Mouse (Mus musculus) forebrain, embryonic 12.5 days (tissue): ENCODE data around the gene Tbl1xr1. TPM values are rescaled to one million over a fixed set of nuclear protein-coding genes. Genes with fewer than 3 reads are reported as not detected.

Experiments used
- ATAC-seq: fragments of 200-750 bp; cut with Nextera tagmentation; 2 replicates; pipeline ENCODE4 v1.8.0; 2017; ENCODE audit warnings: moderate TSS enrichment; ENCODE audit not compliant: low FRiP score
- H3K27ac ChIP-seq: fragments of 300-500 bp; sonication (generic); 2 replicates; pipeline ENCODE4 v1.5.1; 2016; ENCODE audit warnings: mild to moderate bottlenecking
- H3K27me3 ChIP-seq: fragments of 300-500 bp; sonication (generic); 2 replicates; pipeline ENCODE4 v1.6.1; 2016; ENCODE audit warnings: mild to moderate bottlenecking
- H3K36me3 ChIP-seq: fragments of 300-500 bp; sonication (generic); replicated peaks from 2 replicates; pipeline ENCODE4 v1.6.1; 2016; ENCODE audit warnings: mild to moderate bottlenecking
- H3K4me1 ChIP-seq: fragments of 300-500 bp; sonication (generic); 2 replicates; pipeline ENCODE4 v1.6.1; 2016
- H3K4me2 ChIP-seq: fragments of 300-500 bp; sonication (generic); 2 replicates; pipeline ENCODE4 v1.6.1; 2016; ENCODE audit warnings: mild to moderate bottlenecking, moderate library complexity
- H3K4me3 ChIP-seq: fragments of 300-500 bp; sonication (generic); replicated peaks from 2 replicates; pipeline ENCODE4 v1.5.1; 2016; ENCODE audit warnings: mild to moderate bottlenecking
- H3K9ac ChIP-seq: fragments of 300-500 bp; sonication (generic); 2 replicates; pipeline ENCODE4 v1.6.1; 2016; ENCODE audit warnings: mild to moderate bottlenecking
- H3K9me3 ChIP-seq: fragments of 300-500 bp; sonication (generic); 2 replicates; pipeline ENCODE4 v1.6.1; 2016
- whole genome bisulfite sequencing: fragments of 180-500 bp; shearing (Covaris S2); methylation state at CpG from one replicate; pipeline ENCODE4 v1.1.7; 2016; 5-methylcytosine and 5-hydroxymethylcytosine counted together
- polyA plus RNA-seq: library from polyadenylated mRNA; unstranded; fragments of >200 nt; fragmentation: Nextera tagmentation; extraction: Ambion mirVana; gene quantifications from 2 replicates; pipeline ENCODE4 v1.2.1, GENCODE M21; 2016

The Tbl1xr1 gene
- polyA plus RNA-seq, 1 experiment from 2014 or later, result 36.2 TPM

DNA sequence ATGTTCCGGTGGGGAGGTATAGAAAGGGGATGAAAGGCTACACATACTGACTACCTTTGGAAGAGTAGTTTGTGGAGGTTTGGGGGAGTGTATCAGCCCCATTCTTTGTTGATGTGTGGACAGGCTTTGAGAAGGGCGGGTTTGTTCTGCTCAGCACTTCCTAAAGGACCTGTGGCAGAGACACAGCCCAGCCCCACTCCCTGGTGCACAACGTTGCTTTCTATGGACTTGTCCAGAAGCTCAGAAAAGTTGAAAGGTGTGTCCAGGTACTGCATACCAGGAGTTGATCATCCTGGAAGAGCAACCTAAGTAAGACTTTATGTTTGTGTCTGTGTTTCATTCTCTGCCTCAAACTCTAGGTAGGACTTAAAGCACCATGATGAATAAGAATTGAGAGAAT, 78.1 kb downstream of the Tbl1xr1 start:
- no peaks in the 10 kb centered on the region for H3K36me3 ChIP-seq
- H3K4me2 ChIP-seq, result no peak overlapping the region
- no peak for ATAC-seq
- no peak overlapping the region for H3K27ac ChIP-seq
- 0 out of 2 replicates have a peak, but pooled peaks cover 14% of the 10 kb centered on the region for H3K9me3 ChIP-seq
- no peaks in the 10 kb centered on the region for H3K4me1 ChIP-seq
- 85% methylated on average over 3 of the region's 3 CpGs for WGBS
- no peak overlapping the region for H3K9ac ChIP-seq
- H3K27me3 ChIP-seq, result no peaks in the 10 kb centered on the region
- H3K4me3 ChIP-seq, result no peak overlapping the region

DNA sequence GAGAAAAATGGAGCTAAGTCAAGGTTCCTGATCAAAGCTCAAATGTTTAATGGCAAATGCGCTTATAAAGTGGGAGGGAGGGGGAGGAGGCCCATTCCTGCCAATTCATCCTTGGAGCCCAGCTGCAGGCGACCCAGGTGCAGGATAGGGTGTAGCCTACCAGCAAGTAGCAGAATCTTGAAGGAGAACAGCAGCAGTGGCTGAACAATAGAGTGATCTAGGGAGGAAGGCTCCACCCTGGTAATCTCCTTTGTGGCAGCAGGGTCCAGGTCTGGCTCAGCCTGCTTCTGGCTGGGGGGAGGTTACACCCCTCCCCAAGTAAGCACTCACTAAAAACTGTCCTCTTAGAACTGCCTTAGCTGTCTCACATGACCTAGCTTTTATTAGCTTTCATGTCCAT, 79.9 kb downstream of the Tbl1xr1 start:
- ATAC-seq, result no peak
- Histone ChIP-seq H3K27me3 (no peaks in the 10 kb centered on the region), H3K4me2 (no peak overlapping the region), H3K9me3 (0 out of 2 replicates have a peak, but pooled peaks cover 18% of the 10 kb centered on the region), H3K4me3 (no peak overlapping the region), H3K9ac (no peak overlapping the region), H3K36me3 (no peaks in the 10 kb centered on the region), H3K4me1 (no peaks in the 10 kb centered on the region), H3K27ac (no peak overlapping the region)
- WGBS, result 57% methylated on average over 2 of the region's 2 CpGs

DNA sequence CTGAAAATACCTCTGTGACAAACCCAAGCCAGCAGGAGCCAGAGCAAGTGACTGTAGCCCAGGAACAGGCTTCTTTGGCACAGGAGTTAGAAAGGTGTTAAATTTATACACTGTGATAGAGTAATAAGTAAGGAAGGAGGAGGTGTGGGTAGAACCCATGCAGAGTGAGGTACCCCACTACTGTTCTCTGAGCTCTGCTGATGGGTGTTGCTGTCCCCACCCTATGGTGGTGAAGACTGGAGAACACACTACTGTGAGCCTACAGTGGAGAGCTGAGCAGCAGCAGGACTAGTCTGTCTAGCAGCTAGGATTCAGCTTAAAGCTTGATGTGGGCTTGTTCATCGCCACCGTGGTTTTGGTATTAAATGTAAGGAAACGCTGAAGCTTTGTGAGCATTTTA, 86.5 kb downstream of the Tbl1xr1 start:
- no peak for ATAC-seq
- Histone ChIP-seq H3K36me3 (no peaks in the 10 kb centered on the region), H3K9ac (no peak overlapping the region), H3K27ac (no peak overlapping the region), H3K4me3 (no peak overlapping the region), H3K27me3 (no peaks in the 10 kb centered on the region), H3K9me3 (0 out of 2 replicates have a peak, but pooled peaks cover 10% of the 10 kb centered on the region), H3K4me2 (no peak overlapping the region), H3K4me1 (no peaks in the 10 kb centered on the region)
- 94% methylated on average over 3 of the region's 3 CpGs for WGBS

DNA sequence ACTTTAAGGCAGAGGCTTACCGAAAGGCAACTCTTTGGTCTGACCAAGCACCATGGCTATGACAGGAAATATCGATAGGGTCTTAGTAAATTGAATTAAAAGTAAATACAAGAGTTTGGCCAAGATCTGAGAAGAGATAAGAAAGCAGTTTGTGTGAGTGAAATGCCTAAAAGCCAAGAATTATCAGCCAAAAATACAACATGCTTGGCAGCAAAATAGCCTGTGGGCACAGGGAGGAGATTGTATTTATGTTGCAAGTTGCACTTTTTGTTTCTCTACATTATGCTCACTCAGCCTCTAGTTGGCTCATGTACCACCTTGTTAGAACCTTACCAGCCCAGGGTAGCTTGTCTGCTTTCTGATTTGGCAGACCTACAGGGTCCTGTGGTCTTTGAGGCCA, 91.4 kb downstream of the Tbl1xr1 start:
- Histone ChIP-seq H3K4me2 (no peak overlapping the region), H3K36me3 (no peaks in the 10 kb centered on the region), H3K9ac (no peak overlapping the region), H3K27ac (no peak overlapping the region), H3K9me3 (no peaks in the 10 kb centered on the region), H3K4me1 (peaks cover 7% of the 10 kb centered on the region; the same call in 1 of the 2 replicates), H3K27me3 (no peaks in the 10 kb centered on the region), H3K4me3 (no peak overlapping the region)
- ATAC-seq, result no peak
- 96% methylated on average over 2 of the region's 2 CpGs for WGBS

DNA sequence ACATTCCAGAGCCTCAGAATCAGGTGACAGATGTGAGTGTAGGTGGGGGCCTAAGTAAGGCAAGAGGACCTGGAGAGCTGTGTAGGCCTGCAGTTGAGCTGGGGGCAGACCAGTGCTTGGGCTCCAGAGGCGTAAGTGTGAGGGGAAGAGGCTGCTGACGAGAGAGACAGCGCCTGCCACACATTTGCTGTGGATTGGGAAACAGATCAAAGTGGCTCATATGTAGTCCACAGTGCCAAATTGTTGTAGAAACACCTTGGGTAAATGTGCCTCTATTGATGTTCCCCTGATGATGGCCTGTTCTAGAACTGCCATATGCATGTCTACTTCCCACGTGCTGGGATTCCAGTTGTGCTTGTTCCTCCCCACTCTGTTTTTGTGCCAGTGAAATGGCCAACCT, 92.0 kb downstream of the Tbl1xr1 start:
- no peaks in the 10 kb centered on the region for H3K9me3 ChIP-seq

DNA sequence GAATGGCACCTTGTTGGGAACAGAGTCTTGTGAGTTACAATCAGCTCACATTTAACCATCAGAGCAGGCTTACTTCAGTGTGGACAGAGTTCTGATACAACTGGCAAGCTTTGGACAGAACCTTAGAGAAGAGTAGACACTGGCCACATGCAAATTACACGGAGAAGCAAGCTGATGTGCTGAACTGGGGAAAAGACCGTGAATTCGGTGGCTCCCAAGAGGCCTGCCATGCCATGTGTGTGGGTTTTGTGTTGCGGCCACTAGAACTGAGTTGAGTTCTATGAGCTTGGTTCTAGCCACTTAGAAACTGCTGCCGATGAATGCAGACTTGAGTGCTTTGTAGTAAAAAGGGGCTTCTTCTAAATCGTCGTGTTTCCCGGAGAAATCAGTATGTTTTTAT, 95.1 kb downstream of the Tbl1xr1 start:
- Histone ChIP-seq H3K9ac (no peak overlapping the region), H3K27ac (no peak overlapping the region), H3K36me3 (no peaks in the 10 kb centered on the region), H3K27me3 (no peaks in the 10 kb centered on the region), H3K4me1 (peaks cover 9% of the 10 kb centered on the region; the same call in 1 of the 2 replicates), H3K4me2 (no peak overlapping the region), H3K4me3 (no peak overlapping the region), H3K9me3 (no peaks in the 10 kb centered on the region)
- 90% methylated on average over 8 of the region's 8 CpGs for WGBS
- no peak for ATAC-seq

More for the DNA sequence above, 92.0 kb downstream of the Tbl1xr1 start:
- 99% methylated on average over 4 of the region's 4 CpGs for WGBS
- Histone ChIP-seq H3K4me2 (no peak overlapping the region), H3K4me3 (no peak overlapping the region), H3K9ac (no peak overlapping the region), H3K27me3 (no peaks in the 10 kb centered on the region), H3K36me3 (no peaks in the 10 kb centered on the region), H3K27ac (no peak overlapping the region), H3K4me1 (peaks cover 9% of the 10 kb centered on the region; the same call in 1 of the 2 replicates)
- ATAC-seq, result no peak

DNA sequence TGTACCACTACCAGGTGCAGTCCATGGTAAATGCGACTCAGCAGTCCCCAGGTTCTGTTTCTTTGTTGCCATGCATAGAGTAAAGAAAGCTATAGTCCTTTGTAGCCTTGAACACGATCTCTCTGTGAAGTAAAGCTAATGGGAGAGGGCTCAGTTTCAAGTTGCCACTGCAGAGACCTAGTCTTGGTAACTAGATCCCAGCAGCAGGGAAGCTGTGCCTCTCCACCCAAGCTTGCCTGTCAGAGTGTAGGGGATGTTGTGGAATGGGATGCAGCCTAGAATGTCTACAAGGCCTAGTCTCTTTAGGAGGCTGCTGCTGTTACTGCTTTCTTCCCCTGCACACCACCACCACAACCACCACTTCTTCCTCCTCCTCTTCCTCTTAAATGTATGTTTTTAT, 96.0 kb downstream of the Tbl1xr1 start:
- Histone ChIP-seq H3K4me2 (no peak overlapping the region), H3K9ac (no peak overlapping the region), H3K4me3 (no peak overlapping the region), H3K27me3 (no peaks in the 10 kb centered on the region), H3K27ac (no peak overlapping the region), H3K9me3 (no peaks in the 10 kb centered on the region), H3K36me3 (no peaks in the 10 kb centered on the region), H3K4me1 (peaks cover 9% of the 10 kb centered on the region; the same call in 1 of the 2 replicates)
- 62% methylated on average over 2 of the region's 2 CpGs for WGBS
- no peak for ATAC-seq

DNA sequence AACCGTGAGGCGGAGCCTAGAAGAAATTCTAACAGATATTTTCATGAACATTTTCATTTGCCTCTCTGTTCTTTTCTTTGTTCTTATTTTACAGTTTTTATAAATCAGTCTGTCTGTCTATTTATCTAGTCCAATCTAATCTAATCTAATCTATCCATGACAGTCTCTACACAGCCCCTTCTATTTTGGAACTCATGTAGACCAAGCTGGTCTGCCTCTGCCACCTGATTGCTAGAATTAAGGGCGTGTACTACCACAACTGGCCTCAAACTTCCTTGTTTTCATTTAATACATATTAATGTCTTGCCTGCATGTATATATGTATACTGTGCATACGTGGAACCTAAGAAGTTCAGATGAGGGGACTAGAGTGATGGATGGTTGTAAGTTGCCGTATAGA, 96.7 kb downstream of the Tbl1xr1 start:
- WGBS, result 81% methylated on average over 5 of the region's 5 CpGs
- Histone ChIP-seq H3K9me3 (no peaks in the 10 kb centered on the region), H3K4me2 (no peak overlapping the region), H3K27me3 (no peaks in the 10 kb centered on the region), H3K4me3 (no peak overlapping the region), H3K4me1 (peaks cover 9% of the 10 kb centered on the region; the same call in 1 of the 2 replicates), H3K27ac (no peak overlapping the region), H3K9ac (no peak overlapping the region), H3K36me3 (no peaks in the 10 kb centered on the region)
- no peak for ATAC-seq

DNA sequence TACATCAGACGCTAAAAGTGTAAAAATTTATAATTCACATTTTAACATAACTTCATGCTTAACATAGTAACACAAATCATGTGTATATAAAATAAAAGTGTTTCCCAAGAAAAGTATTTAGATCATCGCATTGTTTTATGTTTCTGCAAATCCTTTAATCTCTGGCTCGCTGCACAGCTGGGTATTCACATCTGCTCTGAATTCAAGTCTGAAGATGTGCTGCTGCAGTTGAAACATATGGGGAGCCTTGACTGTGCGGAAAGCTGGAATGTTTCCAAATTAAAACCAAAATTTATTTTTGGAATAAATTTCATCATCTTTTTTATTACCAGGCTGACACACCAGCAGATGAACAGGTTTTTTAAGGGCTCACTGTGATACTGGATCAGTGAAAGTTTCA, 97.8 kb downstream of the Tbl1xr1 start:
- 82% methylated on average over 4 of the region's 4 CpGs for WGBS
- H3K36me3 ChIP-seq, result no peaks in the 10 kb centered on the region
- H3K27ac ChIP-seq, result no peak overlapping the region
- ATAC-seq, result no peak
- no peak overlapping the region for H3K9ac ChIP-seq
- H3K4me1 ChIP-seq, result peaks cover 9% of the 10 kb centered on the region; the same call in 1 of the 2 replicates
- H3K4me3 ChIP-seq, result no peak overlapping the region
- H3K4me2 ChIP-seq, result no peak overlapping the region
- no peaks in the 10 kb centered on the region for H3K27me3 ChIP-seq
- no peaks in the 10 kb centered on the region for H3K9me3 ChIP-seq

DNA sequence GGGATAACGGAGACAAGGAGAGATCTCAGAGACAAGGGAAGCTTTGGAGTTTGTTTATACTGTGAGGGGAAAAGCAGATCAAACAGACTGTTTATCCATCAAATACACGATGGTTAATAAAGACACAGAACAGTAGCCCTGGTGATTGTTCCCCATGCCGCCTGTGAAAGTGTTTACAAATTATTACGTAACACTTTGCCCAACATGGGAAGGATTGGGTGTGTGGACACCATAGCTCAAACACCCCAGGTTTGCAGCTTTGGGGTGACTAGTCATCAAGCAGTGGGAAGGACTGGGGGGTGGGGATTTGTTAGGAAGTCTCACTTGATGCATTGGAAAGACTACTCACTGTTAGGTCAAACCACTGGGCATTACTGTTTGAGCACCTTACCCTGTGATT, 103.6 kb downstream of the Tbl1xr1 start:
- Histone ChIP-seq H3K27ac (no peak overlapping the region), H3K4me3 (no peak overlapping the region)
- WGBS, result 97% methylated on average over 4 of the region's 4 CpGs

DNA sequence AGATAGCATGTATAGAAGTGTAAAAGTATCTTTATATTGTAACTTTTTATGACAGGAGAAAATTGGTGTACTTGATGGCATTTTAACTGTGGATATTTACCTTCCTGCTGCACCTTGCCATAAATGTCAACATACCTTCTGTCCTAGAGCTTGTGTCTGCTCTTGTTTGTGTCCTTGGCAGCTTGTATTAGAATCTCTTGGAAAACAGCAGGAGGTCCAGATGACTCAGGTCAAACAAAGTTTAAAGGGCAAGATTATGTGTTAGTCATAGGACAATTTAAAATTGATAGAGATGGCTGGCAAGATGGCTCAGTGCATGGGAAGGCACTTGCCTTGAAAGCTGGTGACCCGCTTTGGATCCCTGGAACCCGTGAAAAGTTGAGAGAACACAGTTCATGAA, 104.6 kb downstream of the Tbl1xr1 start:
- no peak for ATAC-seq
- Histone ChIP-seq H3K27ac (no peak overlapping the region), H3K36me3 (no peaks in the 10 kb centered on the region), H3K9me3 (no peaks in the 10 kb centered on the region), H3K4me2 (no peak overlapping the region), H3K4me1 (no peaks in the 10 kb centered on the region), H3K4me3 (no peak overlapping the region), H3K27me3 (no peaks in the 10 kb centered on the region), H3K9ac (no peak overlapping the region)
- WGBS, result 98% methylated on average over 2 of the region's 2 CpGs

More for the DNA sequence above, 103.6 kb downstream of the Tbl1xr1 start:
- Histone ChIP-seq H3K36me3 (no peaks in the 10 kb centered on the region), H3K4me2 (no peak overlapping the region), H3K27me3 (no peaks in the 10 kb centered on the region), H3K9me3 (no peaks in the 10 kb centered on the region), H3K4me1 (no peaks in the 10 kb centered on the region), H3K9ac (no peak overlapping the region)
- no peak for ATAC-seq

DNA sequence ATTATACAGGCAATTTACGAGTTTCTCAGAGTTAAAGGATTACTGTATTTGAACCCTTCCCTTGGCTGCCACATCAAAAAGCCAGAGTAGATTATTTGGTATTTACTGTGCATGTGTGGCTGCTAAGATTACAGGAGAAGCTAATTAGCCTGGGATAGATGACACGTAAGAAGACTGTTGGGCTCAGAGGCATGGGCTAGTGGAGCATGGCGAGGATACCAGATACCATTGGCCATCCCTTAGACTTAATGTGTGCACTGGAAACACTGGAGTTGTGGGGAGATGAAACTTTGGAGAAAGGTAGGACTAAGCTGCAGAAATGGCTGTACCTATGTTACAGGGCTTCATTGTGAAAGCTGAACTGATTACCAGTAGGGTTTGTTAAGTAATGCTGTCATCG, 108.8 kb downstream of the Tbl1xr1 start:
- Histone ChIP-seq H3K4me1 (no peaks in the 10 kb centered on the region), H3K9ac (no peak overlapping the region), H3K4me3 (no peak overlapping the region), H3K27ac (no peak overlapping the region), H3K36me3 (peaks cover 4% of the 10 kb centered on the region; the same call in 1 of the 2 replicates), H3K4me2 (no peak overlapping the region), H3K27me3 (no peaks in the 10 kb centered on the region), H3K9me3 (no peaks in the 10 kb centered on the region)
- ATAC-seq, result no peak
- 95% methylated on average over 4 of the region's 4 CpGs for WGBS

DNA sequence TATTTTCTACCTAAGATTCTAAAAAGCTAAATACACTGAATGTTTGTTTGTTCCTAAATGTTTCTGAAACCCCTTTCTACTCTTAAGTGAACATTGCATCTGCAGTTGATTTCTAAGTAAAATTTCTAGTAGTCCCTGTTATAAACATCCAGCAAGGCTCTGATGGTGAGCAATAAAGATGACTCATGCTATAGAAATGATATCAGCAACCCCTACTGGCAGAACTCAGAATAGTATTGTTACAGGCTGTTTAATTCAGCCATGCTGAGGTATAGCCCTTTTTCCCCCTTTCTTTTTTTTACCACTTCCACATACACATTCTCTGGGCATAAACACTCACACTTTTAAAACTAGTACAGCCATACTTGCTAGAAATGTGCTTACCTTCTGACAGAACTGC, 114.0 kb downstream of the Tbl1xr1 start:
- H3K27ac ChIP-seq, result no peak overlapping the region
- H3K9ac ChIP-seq, result no peak overlapping the region
- no peak overlapping the region for H3K4me3 ChIP-seq
- H3K9me3 ChIP-seq, result no peaks in the 10 kb centered on the region
- H3K4me2 ChIP-seq, result no peak overlapping the region
- 0 out of 2 replicates have a peak, but pooled peaks have one; percentile 60 for ATAC-seq
- H3K27me3 ChIP-seq, result no peaks in the 10 kb centered on the region
- H3K36me3 ChIP-seq, result peaks cover 32% of the 10 kb centered on the region
- no peaks in the 10 kb centered on the region for H3K4me1 ChIP-seq
